Mouse (Mus musculus) forebrain, embryonic 11.5 days (tissue): ENCODE measurements around the gene Shisal1. TPM values are rescaled to one million over a fixed set of nuclear protein-coding genes. Genes with fewer than 3 reads are reported as not detected.

Experiments
- ATAC-seq: fragments of 200-750 bp; cut with Nextera tagmentation; replicated peaks from 2 replicates; pipeline ENCODE4 v1.8.0; 2017; ENCODE audit warnings: moderate TSS enrichment; ENCODE audit not compliant: low FRiP score
- DNase-seq: peaks from one replicate; pipeline ENCODE4 v3.0.0-alpha.2; 2017; ENCODE audit warnings: low spot score
- H3K27ac ChIP-seq: fragments of 300-500 bp; sonication (generic); 2 replicates; pipeline ENCODE4 v1.5.1; 2014; ENCODE audit warnings: low read depth, low read length
- H3K27me3 ChIP-seq: fragments of 300-500 bp; sonication (generic); 2 replicates; pipeline ENCODE4 v1.6.1; 2014; ENCODE audit warnings: mild to moderate bottlenecking, low read length, mixed read lengths; ENCODE audit not compliant: control insufficient read depth, insufficient read depth
- H3K36me3 ChIP-seq: fragments of 300-500 bp; sonication (generic); 2 replicates; pipeline ENCODE4 v1.6.1; 2014; ENCODE audit warnings: mild to moderate bottlenecking, low read length, moderate library complexity, mixed read lengths; ENCODE audit not compliant: control insufficient read depth, insufficient read depth
- H3K4me1 ChIP-seq: fragments of 300-500 bp; sonication (generic); replicated peaks from 2 replicates; pipeline ENCODE4 v1.6.1; 2014; ENCODE audit warnings: low read length, mixed read lengths; ENCODE audit not compliant: control insufficient read depth, insufficient read depth
- H3K4me2 ChIP-seq: fragments of 300-500 bp; sonication (generic); 2 replicates; pipeline ENCODE4 v1.6.1; 2014; ENCODE audit warnings: low read depth, mild to moderate bottlenecking, low read length, moderate library complexity, mixed read lengths; ENCODE audit not compliant: severe bottlenecking
- H3K4me3 ChIP-seq: fragments of 300-500 bp; sonication (generic); 2 replicates; pipeline ENCODE4 v1.5.1; 2014; ENCODE audit warnings: low read depth, low read length
- H3K9ac ChIP-seq: fragments of 300-500 bp; sonication (generic); 2 replicates; pipeline ENCODE4 v1.6.1; 2014; ENCODE audit warnings: low read length
- H3K9me3 ChIP-seq: fragments of 300-500 bp; sonication (generic); 2 replicates; pipeline ENCODE4 v1.6.1; 2016; ENCODE audit warnings: low read length, mixed read lengths; ENCODE audit not compliant: control insufficient read depth
- WGBS: fragments of 180-500 bp; shearing (Covaris S2); extraction: QIAGEN DNeasy Blood & Tissue Kit; methylation state at CpG from one replicate; pipeline ENCODE4 v1.1.7; 2014; 5-methylcytosine and 5-hydroxymethylcytosine counted together
- polyA plus RNA-seq: library from polyadenylated mRNA; unstranded; fragments of >200 nt; fragmentation: Nextera tagmentation; extraction: Ambion mirVana; gene quantifications from 2 replicates; pipeline ENCODE4 v1.2.1, GENCODE M21; 2014

Shisal1 gene
- polyA plus RNA-seq, 1 experiment from 2014 or later: 4.4 TPM

DNA sequence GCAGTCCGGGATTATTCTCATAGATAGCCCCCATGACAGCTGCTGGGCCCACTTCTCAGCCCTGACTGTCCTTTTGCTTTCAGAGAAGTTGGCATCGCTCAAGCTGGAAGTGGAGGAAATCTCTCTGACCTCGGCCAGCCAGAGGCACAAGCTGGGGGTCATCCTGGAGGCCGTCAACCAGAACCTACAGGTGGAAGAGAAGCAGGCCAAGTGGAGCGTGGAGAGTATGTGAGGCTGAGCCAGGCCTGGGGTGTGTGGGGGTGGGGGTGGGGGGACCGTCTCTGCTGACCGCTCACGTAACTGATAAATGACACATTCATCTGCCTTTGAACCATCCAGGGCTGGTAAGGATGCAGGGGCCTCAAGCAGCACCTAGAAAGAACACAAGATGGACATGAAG, 117.0 kb downstream of the Shisal1 start:
- ATAC-seq (no peak), DNase-seq (no peak)
- no peak overlapping the region for H3K4me3 ChIP-seq
- H3K9me3 ChIP-seq: no peaks in the 10 kb centered on the region
- H3K27ac ChIP-seq: no peak overlapping the region
- no peak overlapping the region for H3K4me2 ChIP-seq
- 91% methylated on average over 8 of the region's 8 CpGs for WGBS
- H3K4me1 ChIP-seq: no peaks in the 10 kb centered on the region
- H3K36me3 ChIP-seq: no peaks in the 10 kb centered on the region
- H3K27me3 ChIP-seq: no peaks in the 10 kb centered on the region
- no peak overlapping the region for H3K9ac ChIP-seq

Other genes starting within 250 kb of the Shisal1 start
- 3.3 and 4.9 TPM in 2 replicates for gene Parvb, start 215.1 kb downstream of the Shisal1 start, polyA plus RNA-seq
- gene Parvg, start 123.1 kb downstream of the Shisal1 start, polyA plus RNA-seq: 0.35 and 0.56 TPM in 2 replicates
- 30.0 and 30.9 TPM in 2 replicates for gene Rtl6, start 110.7 kb upstream of the Shisal1 start, polyA plus RNA-seq
- 10.0 and 12.3 TPM in 2 replicates for gene Prr5, start 222.5 kb upstream of the Shisal1 start, polyA plus RNA-seq